Mouse (Mus musculus) heart, adult 2 months (tissue): ENCODE data around the gene Trub1.

Experiments
- CTCF ChIP-seq: fragments of 200-600 bp; IDR thresholded peaks from 2 replicates; pipeline ENCODE4 v1.8.1; 2022; ENCODE audit warnings: antibody characterized with exemption, mild to moderate bottlenecking, moderate library complexity
- POLR2A ChIP-seq: fragments of 200-500 bp; IDR thresholded peaks from 2 replicates; pipeline ENCODE4 v1.6.1; 2011; ENCODE audit warnings: mild to moderate bottlenecking, low read depth, low read length, control low read depth; ENCODE audit not compliant: insufficient read depth

- TF ChIP-seq CTCF (no peak), POLR2A (no peak)
Observed at GRCm38 (mm10) chr19:57505048-57505932, 52.6 kb downstream of the Trub1 start.
